Mouse (Mus musculus) heart, embryonic 13.5 days (tissue): ENCODE results near the gene Zfp787. TPM values are rescaled to one million over a fixed set of nuclear protein-coding genes. Genes with fewer than 3 reads are reported as not detected.
"Not testable (repeated sequence)": the region's sequence is repeated elsewhere in the genome, so short reads cannot be mapped to it uniquely, and the experiment has no call there.

ENCODE experiments used
- ATAC-seq: fragments of 200-750 bp; cut with Nextera tagmentation; 2 replicates; pipeline ENCODE4 v1.8.0; 2017; ENCODE audit warnings: moderate TSS enrichment; ENCODE audit not compliant: insufficient number of reproducible peaks, low FRiP score, low TSS enrichment; ENCODE audit errors: extremely low read depth
- H3K27ac ChIP-seq: fragments of 300-500 bp; sonication (generic); replicated peaks from 2 replicates; pipeline ENCODE4 v1.5.1; 2015; ENCODE audit warnings: moderate library complexity, mild to moderate bottlenecking, inconsistent platforms
- H3K27me3 ChIP-seq: fragments of 300-500 bp; sonication (generic); replicated peaks from 2 replicates; pipeline ENCODE4 v1.6.1; 2015; ENCODE audit warnings: mild to moderate bottlenecking, inconsistent platforms
- H3K36me3 ChIP-seq: fragments of 300-500 bp; sonication (generic); 2 replicates; pipeline ENCODE4 v1.6.1; 2015; ENCODE audit warnings: mild to moderate bottlenecking, inconsistent platforms
- H3K4me1 ChIP-seq: fragments of 300-500 bp; sonication (generic); 2 replicates; pipeline ENCODE4 v1.6.1; 2015; ENCODE audit warnings: inconsistent platforms
- H3K4me2 ChIP-seq: fragments of 300-500 bp; sonication (generic); 2 replicates; pipeline ENCODE4 v1.6.1; 2015; ENCODE audit warnings: inconsistent platforms, mild to moderate bottlenecking, moderate library complexity
- H3K4me3 ChIP-seq: fragments of 300-500 bp; sonication (generic); 2 replicates; pipeline ENCODE4 v1.5.1; 2015; ENCODE audit warnings: moderate library complexity, mild to moderate bottlenecking, inconsistent platforms
- H3K9ac ChIP-seq: fragments of 300-500 bp; sonication (generic); 2 replicates; pipeline ENCODE4 v1.6.1; 2015; ENCODE audit warnings: inconsistent platforms, mild to moderate bottlenecking, moderate library complexity
- H3K9me3 ChIP-seq: fragments of 300-500 bp; sonication (generic); 2 replicates; pipeline ENCODE4 v1.6.1; 2016; ENCODE audit warnings: inconsistent platforms
- WGBS: fragments of 180-500 bp; shearing (Covaris S2); methylation state at CpG from one replicate; pipeline ENCODE4 v1.1.7; 2015; ENCODE audit warnings: mixed read lengths; 5-methylcytosine and 5-hydroxymethylcytosine counted together
- polyA plus RNA-seq: library from polyadenylated mRNA; unstranded; fragments of >200 nt; fragmentation: Nextera tagmentation; extraction: Ambion mirVana; gene quantifications from 2 replicates; pipeline ENCODE4 v1.2.1, GENCODE M21; 2015

Gene Zfp787
- polyA plus RNA-seq, 1 experiment from 2014 or later = 19.1 TPM

GRCm38 (mm10) chr7:6146982-6147325 is 8.8 kb downstream of the Zfp787 start:
- 22% methylated on average over 2 of the region's 2 CpGs for WGBS

GRCm38 (mm10) chr7:6146194-6146981 is 9.4 kb downstream of the Zfp787 start:
- Histone ChIP-seq H3K27me3 (no peaks in the 10 kb centered on the region), H3K36me3 (peaks cover 9% of the 10 kb centered on the region), H3K4me2 (peak overlapping the region; percentile 43), H3K27ac (peak overlapping the region; percentile 64), H3K4me3 (0 out of 2 replicates have a peak overlapping the region, but pooled peaks have one; percentile 0), H3K4me1 (peaks cover 77% of the 10 kb centered on the region), H3K9ac (peak overlapping the region; percentile 30), H3K9me3 (no peaks in the 10 kb centered on the region)
- 59% methylated on average over 7 of the region's 7 CpGs for WGBS
- no peak for ATAC-seq

More at GRCm38 (mm10) chr7:6146982-6147325, 8.8 kb downstream of the Zfp787 start:
- 0 out of 2 replicates have a peak overlapping the region, but pooled peaks have one; percentile 0 for H3K4me3 ChIP-seq
- no peaks in the 10 kb centered on the region for H3K27me3 ChIP-seq
- H3K4me2 ChIP-seq = peak overlapping the region; percentile 43
- H3K4me1 ChIP-seq = peaks cover 80% of the 10 kb centered on the region
- peak overlapping the region; percentile 64 for H3K27ac ChIP-seq
- H3K9me3 ChIP-seq = no peaks in the 10 kb centered on the region
- peak overlapping the region; percentile 48; the same call in 1 of the 2 replicates for H3K9ac ChIP-seq
- no peak for ATAC-seq
- H3K36me3 ChIP-seq = peaks cover 3% of the 10 kb centered on the region

- WGBS = 72% methylated on average over 8 of the region's 8 CpGs
- H3K4me2 ChIP-seq = peak overlapping the region; percentile 43
- no peak for ATAC-seq
- peak overlapping the region; percentile 64 for H3K27ac ChIP-seq
- H3K4me1 ChIP-seq = peaks cover 76% of the 10 kb centered on the region
- H3K9ac ChIP-seq = peak overlapping the region; percentile 30; the same call in 1 of the 2 replicates
- H3K36me3 ChIP-seq = peaks cover 11% of the 10 kb centered on the region
- no peaks in the 10 kb centered on the region for H3K27me3 ChIP-seq
- no peaks in the 10 kb centered on the region for H3K9me3 ChIP-seq
- no peak overlapping the region for H3K4me3 ChIP-seq
These were observed 10.2 kb downstream of the Zfp787 start for GRCm38 (mm10) chr7:6145423-6146188.

GRCm38 (mm10) chr7:6143991-6144531 is 11.7 kb downstream of the Zfp787 start:
- Histone ChIP-seq H3K9me3 (no peaks in the 10 kb centered on the region), H3K4me1 (peaks cover 84% of the 10 kb centered on the region), H3K4me3 (no peak overlapping the region), H3K27ac (peak overlapping the region; percentile 64), H3K36me3 (peaks cover 23% of the 10 kb centered on the region), H3K9ac (0 out of 2 replicates have a peak overlapping the region, but pooled peaks have one; percentile 28), H3K27me3 (no peaks in the 10 kb centered on the region), H3K4me2 (peak overlapping the region; percentile 43)
- peak; percentile 30; the same call in 1 of the 2 replicates for ATAC-seq
- 45% methylated on average over 2 of the region's 2 CpGs for WGBS

- Histone ChIP-seq H3K27me3 (no peaks in the 10 kb centered on the region), H3K27ac (no peak overlapping the region), H3K4me1 (peaks cover 38% of the 10 kb centered on the region), H3K4me3 (no peak overlapping the region), H3K4me2 (no peak overlapping the region), H3K9ac (no peak overlapping the region), H3K36me3 (peaks cover 64% of the 10 kb centered on the region), H3K9me3 (no peaks in the 10 kb centered on the region)
- 60% methylated on average over 3 of the region's 3 CpGs for WGBS
- no peak for ATAC-seq
These were observed 16.5 kb downstream of the Zfp787 start for GRCm38 (mm10) chr7:6139295-6139694.

GRCm38 (mm10) chr7:6136497-6136896 is 19.3 kb downstream of the Zfp787 start:
- Histone ChIP-seq H3K27ac (no peak overlapping the region), H3K4me3 (no peak overlapping the region), H3K36me3 (peaks cover 84% of the 10 kb centered on the region), H3K27me3 (no peaks in the 10 kb centered on the region), H3K4me1 (peaks cover 23% of the 10 kb centered on the region), H3K4me2 (no peak overlapping the region), H3K9me3 (peaks cover 10% of the 10 kb centered on the region), H3K9ac (no peak overlapping the region)
- ATAC-seq = no peak

GRCm38 (mm10) chr7:6132646-6133045 is 23.2 kb downstream of the Zfp787 start:
- Histone ChIP-seq H3K36me3 (peaks cover 84% of the 10 kb centered on the region), H3K9me3 (peaks cover 10% of the 10 kb centered on the region), H3K4me2 (no peak overlapping the region), H3K27ac (no peak overlapping the region), H3K4me1 (no peaks in the 10 kb centered on the region), H3K27me3 (no peaks in the 10 kb centered on the region), H3K9ac (no peak overlapping the region), H3K4me3 (no peak overlapping the region)
- WGBS = 84% methylated on average over 30 of the region's 30 CpGs
- ATAC-seq = no peak

GRCm38 (mm10) chr7:6130346-6130745 is 25.5 kb downstream of the Zfp787 start:
- peaks cover 61% of the 10 kb centered on the region for H3K36me3 ChIP-seq
- H3K4me2 ChIP-seq = no peak overlapping the region
- H3K4me3 ChIP-seq = no peak overlapping the region
- H3K27me3 ChIP-seq = no peaks in the 10 kb centered on the region
- ATAC-seq = no peak
- peaks cover 10% of the 10 kb centered on the region for H3K9me3 ChIP-seq
- WGBS = 36% methylated on average over 4 of the region's 4 CpGs
- no peak overlapping the region for H3K27ac ChIP-seq
- peaks cover 4% of the 10 kb centered on the region for H3K4me1 ChIP-seq
- H3K9ac ChIP-seq = no peak overlapping the region

- Histone ChIP-seq H3K4me3 (no peak overlapping the region), H3K4me2 (0 out of 2 replicates have a peak overlapping the region, but pooled peaks have one; percentile 0), H3K27me3 (no peaks in the 10 kb centered on the region), H3K27ac (no peak overlapping the region), H3K4me1 (peaks cover 4% of the 10 kb centered on the region), H3K9ac (no peak overlapping the region), H3K9me3 (no peaks in the 10 kb centered on the region), H3K36me3 (peaks cover 27% of the 10 kb centered on the region)
- ATAC-seq = no peak
- WGBS = 31% methylated on average over 7 of the region's 7 CpGs
These were observed 28.9 kb downstream of the Zfp787 start for GRCm38 (mm10) chr7:6126690-6127448.

- not testable (repeated sequence) for H3K27me3 ChIP-seq, H3K4me2 ChIP-seq, H3K9ac ChIP-seq, H3K36me3 ChIP-seq, ATAC-seq, H3K27ac ChIP-seq, H3K9me3 ChIP-seq, H3K4me1 ChIP-seq, H3K4me3 ChIP-seq
- 47% methylated on average over 1 of the region's 1 CpGs for WGBS
These were observed 34.7 kb downstream of the Zfp787 start for GRCm38 (mm10) chr7:6121128-6121527.

- ATAC-seq = not testable (repeated sequence)
These were observed 35.7 kb downstream of the Zfp787 start for GRCm38 (mm10) chr7:6120104-6120503.

More at GRCm38 (mm10) chr7:6120104-6120503, 35.7 kb downstream of the Zfp787 start:
- not testable (repeated sequence) for H3K4me3 ChIP-seq, H3K9ac ChIP-seq, H3K4me2 ChIP-seq, H3K4me1 ChIP-seq, H3K27ac ChIP-seq, H3K9me3 ChIP-seq, H3K27me3 ChIP-seq, H3K36me3 ChIP-seq
- WGBS = 83% methylated on average over 2 of the region's 2 CpGs
